Mouse (Mus musculus) neural tube, embryonic 12.5 days (tissue): ENCODE results near the gene Pip5kl1. TPM values are rescaled to one million over a fixed set of nuclear protein-coding genes. Genes with fewer than 3 reads are reported as not detected.

ENCODE experiments used
- ATAC-seq: fragments of 200-750 bp; cut with Nextera tagmentation; 2 replicates; pipeline ENCODE4 v1.8.0; 2017; ENCODE audit warnings: low read depth, mild to moderate bottlenecking, moderate TSS enrichment, moderate library complexity; ENCODE audit not compliant: low FRiP score
- H3K27ac ChIP-seq: fragments of 300-500 bp; sonication (generic); 2 replicates; pipeline ENCODE4 v1.5.1; 2016
- H3K27me3 ChIP-seq: fragments of 300-500 bp; sonication (generic); replicated peaks from 2 replicates; pipeline ENCODE4 v1.6.1; 2016; ENCODE audit warnings: mild to moderate bottlenecking
- H3K36me3 ChIP-seq: fragments of 300-500 bp; sonication (generic); 2 replicates; pipeline ENCODE4 v1.6.1; 2016; ENCODE audit warnings: mild to moderate bottlenecking
- H3K4me1 ChIP-seq: fragments of 300-500 bp; sonication (generic); 2 replicates; pipeline ENCODE4 v1.6.1; 2016
- H3K4me2 ChIP-seq: fragments of 300-500 bp; sonication (generic); replicated peaks from 2 replicates; pipeline ENCODE4 v1.6.1; 2016; ENCODE audit warnings: mild to moderate bottlenecking
- H3K4me3 ChIP-seq: fragments of 300-500 bp; sonication (generic); 2 replicates; pipeline ENCODE4 v1.5.1; 2016
- H3K9ac ChIP-seq: fragments of 300-500 bp; sonication (generic); 2 replicates; pipeline ENCODE4 v1.6.1; 2016; ENCODE audit warnings: mild to moderate bottlenecking
- H3K9me3 ChIP-seq: fragments of 300-500 bp; sonication (generic); 2 replicates; pipeline ENCODE4 v1.6.1; 2016; ENCODE audit warnings: mild to moderate bottlenecking
- WGBS: fragments of 180-500 bp; shearing (Covaris S2); methylation state at CpG from one replicate; pipeline ENCODE4 v1.1.7; 2016; 5-methylcytosine and 5-hydroxymethylcytosine counted together
- polyA plus RNA-seq: library from polyadenylated mRNA; unstranded; fragments of >200 nt; fragmentation: Nextera tagmentation; extraction: Ambion mirVana; gene quantifications from 2 replicates; pipeline ENCODE4 v1.2.1, GENCODE M21; 2016

Gene Pip5kl1
- polyA plus RNA-seq, 1 experiment from 2014 or later, result 4.0 TPM

DNA sequence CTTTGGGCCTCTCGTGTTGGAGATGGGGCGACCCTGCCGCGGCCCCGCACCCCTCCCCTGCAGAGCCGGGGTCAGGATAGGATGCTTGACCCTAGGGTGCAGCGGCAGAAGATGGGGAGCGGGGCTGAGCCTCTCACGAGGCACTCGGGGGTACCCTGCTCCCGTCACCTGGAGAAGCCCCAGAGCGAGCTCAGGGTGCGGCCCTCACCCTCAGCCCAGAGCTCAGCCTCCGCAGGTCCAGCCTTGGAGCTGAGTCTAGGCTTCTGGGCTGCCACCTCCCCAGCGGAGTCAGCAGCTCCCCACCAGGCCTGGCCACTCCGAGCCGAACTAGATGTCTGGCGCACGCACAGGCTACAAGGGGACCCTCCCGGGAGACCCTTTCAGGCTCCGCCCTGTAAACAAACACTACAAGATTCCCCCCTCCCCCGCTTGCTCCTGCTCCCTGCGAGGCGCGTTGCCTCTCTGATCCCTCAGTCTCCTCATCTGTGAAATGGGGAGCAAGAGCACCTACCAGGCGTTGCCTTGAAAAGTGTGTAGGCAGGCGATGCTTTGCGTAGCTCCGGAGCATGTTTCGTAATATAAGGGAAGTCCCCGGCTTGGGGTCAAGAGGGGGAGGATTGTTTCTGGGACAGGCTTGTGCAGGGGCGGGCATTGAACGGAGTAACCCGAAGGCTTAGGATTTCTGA is 32.8 kb downstream of the Pip5kl1 start:
- Histone ChIP-seq H3K36me3 (no peaks in the 10 kb centered on the region), H3K4me3 (peak overlapping the region; percentile 76), H3K9ac (peak overlapping the region; percentile 76), H3K27me3 (no peaks in the 10 kb centered on the region), H3K4me1 (peaks cover 24% of the 10 kb centered on the region), H3K9me3 (no peaks in the 10 kb centered on the region), H3K4me2 (peak overlapping the region; percentile 92), H3K27ac (no peak overlapping the region)
- WGBS, result 6% methylated on average over 34 of the region's 34 CpGs
- ATAC-seq, result peak; percentile 45

DNA sequence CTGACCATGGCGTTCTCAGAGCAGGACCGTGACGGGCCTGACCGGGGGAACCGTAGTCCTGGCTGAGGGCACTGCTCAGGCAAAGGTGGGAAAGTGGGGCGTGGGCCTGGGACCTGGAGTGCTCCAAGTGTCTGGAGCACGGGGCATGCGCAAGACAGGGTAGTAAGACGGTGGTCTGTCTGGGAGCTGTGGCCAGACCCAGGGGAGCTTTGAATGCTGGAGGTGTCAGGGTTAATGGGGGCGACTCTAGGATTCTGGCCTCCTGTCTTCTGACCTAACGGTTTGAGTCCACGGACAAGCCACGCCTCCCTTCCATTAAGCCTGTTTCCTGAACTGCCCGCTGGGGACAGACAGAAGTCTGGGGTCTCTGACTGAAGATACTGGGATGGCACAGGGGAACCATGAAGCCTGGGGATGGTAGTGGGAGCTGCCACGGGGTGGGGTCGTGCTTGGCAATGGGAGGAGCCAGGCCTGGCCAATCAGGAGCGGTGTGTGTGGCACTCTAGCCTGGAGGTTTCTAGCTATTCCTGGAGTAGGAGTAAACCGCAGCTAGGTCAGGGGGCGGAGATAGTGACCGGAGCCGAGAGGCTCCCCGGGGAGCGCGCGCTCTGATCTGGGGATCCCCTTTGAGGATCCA is 33.7 kb downstream of the Pip5kl1 start:
- 0 out of 2 replicates have a peak, but pooled peaks have one; percentile 27 for ATAC-seq
- Histone ChIP-seq H3K4me1 (peaks cover 24% of the 10 kb centered on the region), H3K4me3 (no peak overlapping the region), H3K4me2 (peak overlapping the region; percentile 92), H3K9me3 (no peaks in the 10 kb centered on the region), H3K27me3 (no peaks in the 10 kb centered on the region), H3K27ac (no peak overlapping the region), H3K36me3 (no peaks in the 10 kb centered on the region), H3K9ac (no peak overlapping the region)
- WGBS, result 9% methylated on average over 25 of the region's 25 CpGs

DNA sequence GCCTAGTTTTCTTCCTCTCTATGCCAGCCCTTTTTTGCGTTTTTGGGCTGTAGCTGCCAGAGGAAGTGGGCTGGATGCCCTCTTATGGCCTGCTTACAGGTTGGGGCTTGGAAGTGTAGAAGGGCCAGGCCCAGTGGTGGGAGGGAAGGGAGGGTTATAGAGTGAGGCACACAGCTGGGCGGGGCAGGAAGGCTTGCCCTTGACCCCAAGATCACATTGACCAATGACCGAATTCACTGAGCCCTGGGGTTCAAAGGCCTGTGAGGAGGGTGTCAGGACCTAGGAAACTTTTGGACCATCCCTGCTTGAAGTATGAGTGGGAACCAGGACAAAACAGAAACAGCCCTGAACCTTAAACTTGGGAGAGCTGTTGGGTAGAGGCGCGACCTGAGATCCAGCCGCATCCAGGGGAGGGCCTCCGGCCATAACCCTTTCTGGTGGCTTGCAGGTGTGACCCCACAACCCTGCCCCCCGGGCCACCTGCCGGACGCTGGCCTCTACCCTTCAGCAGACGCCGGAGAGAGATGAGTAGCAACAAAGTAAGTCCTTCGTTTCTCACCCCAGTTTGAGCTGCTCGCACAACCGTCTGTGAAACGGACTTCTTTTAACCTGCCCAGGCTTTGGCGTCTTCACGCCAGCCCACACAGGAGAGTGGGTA is 34.3 kb downstream of the Pip5kl1 start:
- Histone ChIP-seq H3K27ac (no peak overlapping the region), H3K9ac (no peak overlapping the region)
- WGBS, result 33% methylated on average over 18 of the region's 18 CpGs

DNA sequence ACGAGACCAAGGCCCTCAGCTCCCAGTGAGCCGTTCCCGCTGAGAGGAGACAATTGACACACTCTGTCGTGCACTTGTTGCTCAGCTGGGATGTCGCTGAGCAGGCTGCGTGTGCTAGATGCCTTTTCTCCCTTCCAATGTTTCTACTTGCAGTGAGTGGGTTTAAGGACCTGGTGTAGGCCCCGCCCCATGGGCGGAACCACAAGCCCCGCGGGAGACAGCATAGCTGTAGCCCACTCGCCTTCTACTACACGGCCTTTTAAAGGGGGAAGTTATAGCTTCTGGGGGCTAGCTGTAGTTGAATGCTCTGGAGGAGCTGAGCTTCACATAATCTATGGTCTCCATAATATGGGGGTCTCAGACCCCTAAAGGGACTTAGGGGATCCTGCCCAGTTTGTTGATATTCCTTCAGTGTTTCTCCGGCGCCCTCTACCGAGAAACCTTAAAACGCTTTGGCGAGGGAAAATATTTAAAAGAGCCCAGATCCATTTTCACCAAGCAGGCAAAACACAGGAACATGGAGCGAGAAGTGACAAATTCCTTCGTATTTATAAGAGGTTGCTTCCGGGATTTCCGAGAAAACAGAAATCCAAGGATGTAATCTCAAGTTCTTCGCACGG is 36.1 kb downstream of the Pip5kl1 start:
- no peaks in the 10 kb centered on the region for H3K27me3 ChIP-seq
- ATAC-seq, result no peak
- H3K9ac ChIP-seq, result no peak overlapping the region
- peaks cover 6% of the 10 kb centered on the region; the same call in 1 of the 2 replicates for H3K36me3 ChIP-seq
- peak overlapping the region; percentile 54 for H3K4me2 ChIP-seq
- peaks cover 24% of the 10 kb centered on the region for H3K4me1 ChIP-seq
- H3K9me3 ChIP-seq, result no peaks in the 10 kb centered on the region
- H3K27ac ChIP-seq, result no peak overlapping the region
- no peak overlapping the region for H3K4me3 ChIP-seq
- WGBS, result 19% methylated on average over 23 of the region's 23 CpGs

More for the DNA sequence above, 34.3 kb downstream of the Pip5kl1 start:
- Histone ChIP-seq H3K4me2 (peak overlapping the region; percentile 92), H3K27me3 (no peaks in the 10 kb centered on the region), H3K9me3 (no peaks in the 10 kb centered on the region), H3K4me3 (no peak overlapping the region), H3K4me1 (peaks cover 24% of the 10 kb centered on the region), H3K36me3 (no peaks in the 10 kb centered on the region)
- no peak for ATAC-seq

DNA sequence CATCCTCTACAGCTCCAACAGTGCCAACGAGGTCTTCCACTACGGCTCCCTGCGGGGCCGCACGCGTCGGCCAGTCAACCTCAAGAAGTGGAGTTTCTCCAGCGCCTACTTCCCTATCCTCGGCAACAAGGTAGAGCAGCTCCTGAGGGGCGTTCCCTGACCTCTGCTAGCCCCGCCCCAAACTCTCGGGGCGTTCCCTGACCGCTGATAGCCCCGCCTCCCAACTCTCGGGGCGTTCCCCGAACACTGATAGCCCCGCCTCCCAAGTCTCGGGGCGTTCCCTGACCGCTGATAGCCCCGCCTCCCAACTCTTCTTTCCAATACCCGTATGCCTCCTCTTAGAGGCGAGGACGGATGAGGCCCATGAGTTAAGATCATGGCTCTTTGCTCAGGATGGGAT is 37.7 kb downstream of the Pip5kl1 start:
- 59% methylated on average over 26 of the region's 26 CpGs for WGBS
- H3K27ac ChIP-seq, result no peak overlapping the region
- no peak overlapping the region for H3K9ac ChIP-seq
- H3K4me1 ChIP-seq, result peaks cover 21% of the 10 kb centered on the region
- no peaks in the 10 kb centered on the region for H3K27me3 ChIP-seq
- peaks cover 6% of the 10 kb centered on the region for H3K36me3 ChIP-seq
- H3K4me3 ChIP-seq, result no peak overlapping the region
- no peak for ATAC-seq
- H3K9me3 ChIP-seq, result no peaks in the 10 kb centered on the region
- H3K4me2 ChIP-seq, result no peak overlapping the region

DNA sequence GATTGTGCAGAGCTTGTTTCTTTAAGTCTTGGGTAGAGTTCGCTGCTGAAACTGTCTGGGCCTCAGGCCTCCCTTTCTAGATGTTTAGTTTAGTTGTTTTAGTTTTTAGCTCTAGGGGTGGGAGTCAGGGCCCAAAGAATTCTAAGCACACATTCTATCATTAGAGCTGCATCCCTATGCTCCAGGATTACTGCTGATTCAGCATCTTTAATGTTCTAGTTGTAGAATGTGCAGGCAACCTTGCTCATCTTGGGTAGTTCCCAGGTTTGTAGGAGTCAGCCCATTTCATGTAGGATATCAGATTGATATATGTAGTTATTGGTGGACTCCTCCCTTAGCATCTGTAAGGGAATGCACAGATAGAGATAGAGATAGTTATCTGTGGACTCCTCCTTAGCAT is 42.5 kb downstream of the Pip5kl1 start:
- Histone ChIP-seq H3K4me3 (no peak overlapping the region), H3K4me2 (no peak overlapping the region), H3K4me1 (peaks cover 32% of the 10 kb centered on the region), H3K27ac (no peak overlapping the region), H3K36me3 (peaks cover 6% of the 10 kb centered on the region), H3K9ac (no peak overlapping the region), H3K9me3 (no peaks in the 10 kb centered on the region), H3K27me3 (no peaks in the 10 kb centered on the region)
- ATAC-seq, result no peak
- 97% methylated on average over 1 of the region's 1 CpGs for WGBS

DNA sequence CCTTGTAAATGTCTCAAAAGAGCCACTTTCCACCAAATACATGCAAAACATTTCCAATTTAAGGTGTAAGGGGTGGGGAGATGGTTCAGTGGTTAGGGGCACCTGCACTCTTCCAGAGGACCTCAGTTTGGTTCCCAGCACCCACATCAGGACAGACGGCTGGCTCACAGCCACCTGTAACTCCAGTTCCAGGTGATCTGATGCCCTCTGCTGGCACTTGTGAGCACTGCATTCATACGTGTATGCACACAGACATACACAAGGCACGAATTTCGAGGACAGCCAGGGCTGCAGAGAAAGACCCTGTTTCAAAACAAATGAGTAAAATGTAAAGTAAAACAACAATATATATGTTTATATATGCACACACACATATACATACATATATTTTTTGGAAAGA is 43.0 kb downstream of the Pip5kl1 start:
- Histone ChIP-seq H3K4me3 (no peak overlapping the region), H3K9ac (no peak overlapping the region), H3K4me1 (peaks cover 32% of the 10 kb centered on the region), H3K4me2 (no peak overlapping the region), H3K27ac (no peak overlapping the region), H3K27me3 (no peaks in the 10 kb centered on the region), H3K9me3 (no peaks in the 10 kb centered on the region), H3K36me3 (peaks cover 6% of the 10 kb centered on the region)
- no peak for ATAC-seq
- WGBS, result 92% methylated on average over 4 of the region's 4 CpGs

DNA sequence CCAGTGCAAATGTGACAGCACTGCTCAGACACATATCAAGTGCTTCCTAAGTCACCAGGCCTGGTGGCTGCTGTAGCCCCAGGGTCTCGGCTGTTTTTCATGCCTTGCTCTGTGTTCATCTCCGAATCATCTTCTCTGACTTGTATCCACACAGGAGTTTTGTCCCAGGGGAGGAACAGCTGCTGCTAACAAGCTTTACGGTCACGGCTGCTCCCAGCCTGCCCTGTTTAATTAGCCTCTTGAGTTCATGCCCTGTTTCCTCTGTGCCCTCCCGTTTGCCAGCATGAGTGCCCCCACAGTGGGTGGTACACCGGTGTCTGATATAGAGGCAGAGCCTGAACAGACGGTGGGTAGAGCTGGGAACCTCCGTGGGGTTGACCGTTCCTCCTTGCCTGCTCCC is 43.5 kb downstream of the Pip5kl1 start:
- H3K4me2 ChIP-seq, result no peak overlapping the region
- no peak overlapping the region for H3K4me3 ChIP-seq
- H3K27me3 ChIP-seq, result no peaks in the 10 kb centered on the region
- no peak for ATAC-seq
- no peak overlapping the region for H3K27ac ChIP-seq
- peaks cover 32% of the 10 kb centered on the region for H3K4me1 ChIP-seq
- 68% methylated on average over 9 of the region's 9 CpGs for WGBS
- no peaks in the 10 kb centered on the region for H3K9me3 ChIP-seq
- H3K9ac ChIP-seq, result no peak overlapping the region
- peaks cover 6% of the 10 kb centered on the region for H3K36me3 ChIP-seq

DNA sequence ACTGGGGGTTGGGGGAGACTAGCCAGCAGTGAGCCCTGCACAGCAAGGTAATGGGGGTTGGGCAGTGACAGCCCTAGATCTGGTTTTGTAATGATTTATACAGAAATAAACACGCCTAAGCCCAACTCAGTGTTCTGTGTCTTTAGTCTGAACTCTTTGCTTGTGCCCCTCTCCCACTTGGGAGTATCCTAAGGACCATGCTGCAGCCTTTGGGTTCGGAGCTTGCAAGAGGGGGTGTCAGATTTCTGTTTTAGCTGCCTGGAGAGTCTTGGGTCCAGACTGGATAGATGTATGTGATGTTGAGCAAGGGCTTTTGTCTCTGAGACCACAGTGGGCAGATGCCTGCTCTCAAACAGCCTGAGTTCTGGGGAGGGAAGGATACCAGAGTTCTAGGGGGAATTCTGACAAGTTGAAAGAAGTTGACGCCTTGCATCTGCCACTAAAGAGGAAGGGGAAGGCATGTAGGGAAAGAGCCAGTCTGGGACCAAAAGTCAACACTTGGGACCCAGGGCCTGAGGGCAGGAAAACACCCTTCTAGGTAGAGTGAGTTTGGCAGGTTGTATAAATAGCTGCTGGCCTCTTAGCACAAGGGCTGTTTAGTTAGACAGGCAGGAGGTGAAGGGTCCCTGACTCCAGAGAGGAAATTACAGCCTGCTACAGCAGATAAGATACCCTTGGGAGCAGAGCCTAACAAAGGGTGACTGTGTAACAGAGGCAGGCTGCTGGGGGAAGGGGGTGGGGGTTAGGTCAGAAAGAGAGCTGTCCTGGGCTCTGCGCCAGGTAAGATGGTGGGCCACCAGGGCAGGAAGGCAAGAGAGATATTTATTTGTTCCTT is 46.3 kb downstream of the Pip5kl1 start:
- 36% methylated on average over 4 of the region's 4 CpGs for WGBS
- Histone ChIP-seq H3K4me1 (peaks cover 45% of the 10 kb centered on the region), H3K36me3 (no peaks in the 10 kb centered on the region; the same call in none of the 2 replicates), H3K9me3 (no peaks in the 10 kb centered on the region), H3K27me3 (no peaks in the 10 kb centered on the region), H3K9ac (no peak overlapping the region), H3K27ac (peak overlapping the region; percentile 38; the same call in 1 of the 2 replicates), H3K4me3 (no peak overlapping the region), H3K4me2 (peak overlapping the region; percentile 20)
- no peak for ATAC-seq

DNA sequence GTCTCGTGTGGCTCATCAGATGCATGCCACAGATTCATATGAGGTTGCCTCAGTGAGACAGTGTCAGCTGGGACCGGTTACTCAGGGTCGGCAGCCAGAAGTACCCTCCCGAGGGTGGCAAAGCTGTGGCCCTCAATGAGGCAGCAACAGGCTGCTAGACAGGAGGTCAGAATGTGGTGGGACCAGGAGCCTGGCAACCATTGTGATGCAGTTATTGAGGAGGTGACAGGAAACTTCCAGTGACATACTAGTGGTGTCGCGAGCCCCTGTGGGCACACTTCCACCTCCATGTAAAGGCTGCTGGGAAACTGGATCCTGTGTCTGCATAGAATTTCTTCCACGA is 46.9 kb downstream of the Pip5kl1 start, which contains the start of gene Ak1:
TSS of gene Ak1 (plus strand) at position 242 of the 343 bp plus-strand sequence.
- Histone ChIP-seq H3K4me3 (no peak within 1 kb of the TSS), H3K4me2 (peak within 1 kb of the TSS; percentile 20), H3K36me3 (no peaks in the 10 kb centered on the region; the same call in none of the 2 replicates), H3K4me1 (peaks cover 51% of the 10 kb centered on the region), H3K9me3 (no peaks in the 10 kb centered on the region), H3K9ac (no peak within 1 kb of the TSS), H3K27me3 (no peaks in the 10 kb centered on the region), H3K27ac (peak within 1 kb of the TSS; percentile 38; the same call in 1 of the 2 replicates)
- ATAC-seq, result no peak
- 33% methylated on average over 7 of the region's 7 CpGs for WGBS

DNA sequence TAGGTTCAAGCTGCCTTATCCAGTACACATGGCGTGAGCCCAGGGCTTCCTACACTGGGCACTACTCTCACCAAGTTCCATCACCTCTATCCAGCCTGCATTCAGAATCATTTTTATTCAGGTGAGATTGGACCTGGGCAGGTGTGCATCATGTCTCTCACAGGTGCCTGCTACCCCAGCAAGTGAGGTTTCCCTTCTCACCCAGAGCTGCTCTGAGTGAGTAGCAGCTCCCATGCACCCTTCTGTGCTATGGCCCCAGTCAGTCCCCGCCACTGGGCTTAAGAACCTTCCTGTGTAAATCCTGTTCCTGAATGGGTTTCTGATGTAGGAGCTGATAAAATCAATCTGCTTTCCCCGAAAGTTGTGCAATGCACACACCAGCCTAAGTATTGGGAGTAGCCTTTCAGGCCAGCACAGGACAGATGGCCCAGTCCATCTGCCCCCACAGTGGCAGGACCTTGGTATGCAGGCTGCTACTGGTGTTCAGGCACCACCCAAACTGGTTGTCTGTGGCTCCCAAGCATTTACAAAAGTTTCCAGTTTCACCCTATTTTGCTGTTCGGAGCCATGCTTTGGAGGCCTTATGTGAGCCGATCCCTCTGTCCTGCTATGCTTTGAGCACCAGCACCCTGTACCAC is 49.6 kb downstream of the Pip5kl1 start:
- no peak for ATAC-seq
- no peak overlapping the region for H3K9ac ChIP-seq
- WGBS, result 90% methylated on average over 5 of the region's 5 CpGs
- no peak overlapping the region for H3K4me3 ChIP-seq
- H3K4me2 ChIP-seq, result no peak overlapping the region
- no peaks in the 10 kb centered on the region for H3K36me3 ChIP-seq
- H3K27me3 ChIP-seq, result no peaks in the 10 kb centered on the region
- H3K9me3 ChIP-seq, result no peaks in the 10 kb centered on the region
- H3K4me1 ChIP-seq, result peaks cover 58% of the 10 kb centered on the region
- H3K27ac ChIP-seq, result no peak overlapping the region
